17 mouse cellular contexts compared by ENCODE assay signal in the genomic region with DNA sequence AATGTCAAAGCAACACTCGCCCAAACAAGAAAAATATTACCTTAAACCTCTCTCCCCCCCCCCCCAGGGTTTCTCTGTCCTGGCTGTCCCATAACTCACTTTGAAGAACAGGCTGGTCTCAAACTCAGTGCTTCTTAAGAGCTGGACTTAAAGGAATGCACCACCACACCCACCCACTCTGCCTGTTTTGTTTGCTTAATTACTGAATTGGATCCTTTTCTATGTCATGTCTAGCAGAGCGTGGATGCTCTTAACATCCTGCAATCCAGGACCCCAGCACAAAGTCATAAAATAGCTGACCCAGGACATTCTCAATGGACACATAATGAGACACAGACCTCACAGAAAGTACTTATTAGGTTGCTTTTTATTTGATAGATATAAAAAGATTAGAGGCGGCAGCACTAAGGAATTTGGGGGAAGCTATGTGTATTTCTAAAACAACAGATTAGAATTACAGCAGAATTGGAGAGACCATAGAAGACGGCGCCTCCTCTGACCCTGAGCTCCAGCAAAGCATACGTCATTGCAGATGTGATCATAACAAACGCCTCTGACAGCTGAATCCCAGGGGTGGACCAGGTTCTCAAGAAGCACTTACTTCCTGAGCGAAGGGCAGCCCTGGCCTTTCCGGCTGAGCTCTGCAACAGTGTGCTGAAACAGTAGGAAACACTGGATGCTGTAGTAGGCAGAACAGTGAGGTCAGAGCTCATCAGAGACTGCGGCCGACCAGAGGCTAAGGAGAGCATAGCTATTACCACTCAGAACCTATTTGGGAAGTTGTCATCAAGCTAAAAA. TPM values are rescaled to one million over a fixed set of nuclear protein-coding genes. Genes with fewer than 3 reads are reported as not detected.
A peak's percentile ranks its signal among the peaks of the same experiment; 100 is the strongest.
DNase-seq lines count a peak whose midpoint lies in the region; ATAC-seq lines count a peak whose summit lies in the region.
"Had no signal": no experiment of that assay in that cellular context is flagged by ENCODE, and none has a peak within 500 bp of the region (broad histone marks: within the 10 kb centered on the region; RNA-seq: fewer than 3 reads in every experiment).

No protein-coding gene starts in this region.

- no peak for ATAC-seq in limb, embryonic 11.5 days (ENCODE audit: insufficient number of reproducible peaks, low FRiP score, low TSS enrichment, low read depth)
- ATAC-seq in CD4-positive, CD25-positive, alpha-beta regulatory T cell, adult 4 months = no peak
- ATAC-seq: activated CD4-positive, CD25-positive, alpha-beta regulatory T cell, adult 4 months; forebrain, embryonic 14.5 days; intestine, embryonic 16.5 days had no signal

- no peaks in the 10 kb centered on the region for H3K36me3 ChIP-seq in limb, embryonic 11.5 days (ENCODE audit: control insufficient read depth, insufficient read depth, low read length)
- H3K36me3 ChIP-seq in limb, embryonic 10.5 days = no peaks in the 10 kb centered on the region
- H3K36me3 ChIP-seq: hindbrain, embryonic 12.5 days had no signal

- H3K9me3 ChIP-seq in limb, embryonic 11.5 days (ENCODE audit: control insufficient read depth, low read length) = no peaks in the 10 kb centered on the region
- H3K9me3 ChIP-seq in limb, embryonic 10.5 days (replicated peaks) = no peaks in the 10 kb centered on the region
- H3K9me3 ChIP-seq: hindbrain, embryonic 12.5 days had no signal

- no peaks in the 10 kb centered on the region for H3K27me3 ChIP-seq in limb, embryonic 11.5 days (ENCODE audit: control insufficient read depth, insufficient read depth, low read length)
- H3K27me3 ChIP-seq in limb, embryonic 10.5 days (ENCODE audit: low read depth, poor library complexity, severe bottlenecking) = no peaks in the 10 kb centered on the region
- H3K27me3 ChIP-seq: hindbrain, embryonic 12.5 days; megakaryocyte, embryonic 14.5 days had no signal

- H3K27ac ChIP-seq in limb, embryonic 11.5 days (replicated peaks; ENCODE audit: low read depth, low read length) = no peak overlapping the region
- H3K27ac ChIP-seq in limb, embryonic 10.5 days = no peak overlapping the region
- H3K27ac ChIP-seq: hindbrain, embryonic 12.5 days; liver, embryonic 14.5 days had no signal

- no peak overlapping the region for H3K9ac ChIP-seq in limb, embryonic 11.5 days (ENCODE audit: low read length)
- H3K9ac ChIP-seq: hindbrain, embryonic 12.5 days; liver, embryonic 14.5 days had no signal

- no peaks in the 10 kb centered on the region for H3K4me1 ChIP-seq in limb, embryonic 11.5 days (ENCODE audit: control insufficient read depth, insufficient read depth, low read length)
- peaks cover 12% of the 10 kb centered on the region for H3K4me1 ChIP-seq in limb, embryonic 10.5 days
- H3K4me1 ChIP-seq: hindbrain, embryonic 12.5 days; megakaryocyte, embryonic 14.5 days had no signal

- no peak overlapping the region for H3K4me3 ChIP-seq in limb, embryonic 11.5 days (ENCODE audit: low read depth, low read length)
- H3K4me3 ChIP-seq in limb, embryonic 10.5 days = no peak overlapping the region
- H3K4me3 ChIP-seq: hindbrain, embryonic 12.5 days; megakaryocyte, embryonic 14.5 days had no signal

- DNase-seq in limb, embryonic 11.5 days (ENCODE audit: low spot score) = peak; percentile 30
- DNase-seq in limb, embryonic 10.5 days (ENCODE audit: low spot score) = no peak
- peak; percentile 41 for DNase-seq in Muller cell, postnatal 12 days (ENCODE audit: inconsistent ontology term)
- peak; percentile 42 for DNase-seq in embryo, embryonic 10.5 days (ENCODE audit: low spot score)
- peak; percentile 54 for DNase-seq in kidney, postnatal 10 days
- no peak for DNase-seq in layer of hippocampus, adult 9-11 months
- no peak for DNase-seq in spleen, postnatal 4 days (ENCODE audit: low spot score in 2 of 2)
- DNase-seq: cerebellum, postnatal 14 days; heart, adult 18-20 months; thymus, postnatal 14 days had no signal

- WGBS in limb, embryonic 11.5 days = 34% methylated on average over 11 of the region's 11 CpGs
- WGBS in limb, embryonic 10.5 days = 45% methylated on average over 11 of the region's 11 CpGs

- H3K4me2 ChIP-seq in limb, embryonic 11.5 days (ENCODE audit: low read depth, severe bottlenecking) = no peak overlapping the region
- H3K4me2 ChIP-seq: hindbrain, embryonic 12.5 days had no signal

RNA-seq across cellular contexts. Expression of a gene that starts 13.2 kb away (rescaled TPM):
- 56.5 and 58.4 TPM in 2 replicates for polyA plus RNA-seq in limb, embryonic 11.5 days (2014; fragmentation: Nextera tagmentation; extraction: Ambion mirVana)
- 55.8 and 58.6 TPM in 2 replicates for polyA plus RNA-seq in limb, embryonic 10.5 days (2016; fragmentation: Nextera tagmentation; extraction: Ambion mirVana)
- polyA plus RNA-seq in CD4-positive, CD25-positive, alpha-beta regulatory T cell, adult 4 months (2017; shearing (Covaris generic)) = 10 to 100 TPM; 41.2 to 50.3 TPM

Comparison
In these comparisons a context has a peak if more than half of its experiments do, and no peak if none do; other contexts are left out.
1. DNase-seq: peak in limb, embryonic 11.5 days (single experiment), Muller cell, postnatal 12 days (single experiment), embryo, embryonic 10.5 days (single experiment) and kidney, postnatal 10 days (single experiment); none in limb, embryonic 10.5 days (single experiment), layer of hippocampus, adult 9-11 months (single experiment) and spleen, postnatal 4 days (0 of 2).